Mouse (Mus musculus) kidney, postnatal 36 days (tissue): ENCODE measurements around the gene Map3k7cl.

Experiments used
- DNase-seq, 2 experiments: peaks; one replicate each; pipeline ENCODE4 v3.0.0; 2021 to 2022; ENCODE audit warnings: mixed read lengths in 2 of 2

The Map3k7cl gene

GRCm38 (mm10) chr16:87587843-87588242 is 34.7 kb downstream of the Map3k7cl start:
- no peak for DNase-seq

- DNase-seq = peak in 1 of 2 experiments; percentile 32
Observed at GRCm38 (mm10) chr16:87594145-87594544, 41.0 kb downstream of the Map3k7cl start.

GRCm38 (mm10) chr16:87595149-87595548 is 42.0 kb downstream of the Map3k7cl start:
- DNase-seq = peak; percentile 27 to 68

- DNase-seq = no peak
Observed at GRCm38 (mm10) chr16:87602717-87603526, 49.8 kb downstream of the Map3k7cl start.

GRCm38 (mm10) chr16:87604002-87604401 is 50.9 kb downstream of the Map3k7cl start:
- DNase-seq = no peak

- no peak for DNase-seq
Observed at GRCm38 (mm10) chr16:87604883-87605282, 51.8 kb downstream of the Map3k7cl start.

- no peak for DNase-seq
Observed at GRCm38 (mm10) chr16:87607383-87607782, 54.3 kb downstream of the Map3k7cl start.

GRCm38 (mm10) chr16:87607959-87608358 is 54.8 kb downstream of the Map3k7cl start:
- no peak for DNase-seq

- peak; percentile 8 to 22 for DNase-seq
Observed at GRCm38 (mm10) chr16:87610142-87610541, 57.0 kb downstream of the Map3k7cl start.

GRCm38 (mm10) chr16:87610556-87611295 is 57.6 kb downstream of the Map3k7cl start:
- DNase-seq = peak in 1 of 2 experiments; percentile 14

GRCm38 (mm10) chr16:87611420-87611819 is 58.3 kb downstream of the Map3k7cl start:
- DNase-seq = no peak

- DNase-seq = no peak
Observed at GRCm38 (mm10) chr16:87612218-87612838, 59.2 kb downstream of the Map3k7cl start.

- DNase-seq = no peak
Observed at GRCm38 (mm10) chr16:87617377-87617776, 64.2 kb downstream of the Map3k7cl start.

GRCm38 (mm10) chr16:87621246-87621645 is 68.1 kb downstream of the Map3k7cl start:
- no peak for DNase-seq

GRCm38 (mm10) chr16:87623881-87624280 is 70.8 kb downstream of the Map3k7cl start:
- no peak for DNase-seq

- DNase-seq = no peak
Observed at GRCm38 (mm10) chr16:87624937-87625336, 71.8 kb downstream of the Map3k7cl start.

- DNase-seq = peak; percentile 8 to 29
Observed at GRCm38 (mm10) chr16:87625341-87625740, 72.2 kb downstream of the Map3k7cl start.

GRCm38 (mm10) chr16:87625816-87626215 is 72.7 kb downstream of the Map3k7cl start:
- DNase-seq = no peak

GRCm38 (mm10) chr16:87626696-87627095 is 73.6 kb downstream of the Map3k7cl start:
- no peak for DNase-seq

- DNase-seq = no peak
Observed at GRCm38 (mm10) chr16:87634709-87635108, 81.6 kb downstream of the Map3k7cl start.

GRCm38 (mm10) chr16:87635213-87635755 is 82.2 kb downstream of the Map3k7cl start:
- no peak for DNase-seq

GRCm38 (mm10) chr16:87635841-87636240 is 82.7 kb downstream of the Map3k7cl start:
- peak; percentile 14 to 16 for DNase-seq

- DNase-seq = peak; percentile 17 to 48
Observed at GRCm38 (mm10) chr16:87638098-87638497, 85.0 kb downstream of the Map3k7cl start.
